ENCODE assay signal across 13 mouse cellular contexts in genomic region chr13:101739732-101740381, GRCm38 (mm10). TPM values are rescaled to one million over a fixed set of nuclear protein-coding genes. Genes with fewer than 3 reads are reported as not detected.
DNase-seq lines count a peak whose midpoint lies in the region; TF ChIP-seq lines count a peak whose summit lies in the region.
"Had no signal": no experiment of that assay in that cellular context is flagged by ENCODE, and none has a peak within 500 bp of the region (broad histone marks: within the 10 kb centered on the region; RNA-seq: fewer than 3 reads in every experiment).

No protein-coding gene starts in this region.

- intact Hi-C loops in heart, adult 2 months (cut with DNase I), result loop anchor here (5.0 kb wide), 1 partner anchor 62 kb away; no protein-coding TSS in a partner anchor

- no peak for TF ChIP-seq CTCF in heart, adult 2 months (IDR thresholded peaks at IDR 0.05)
- no peak for TF ChIP-seq CTCF in liver, adult 2 months (IDR thresholded peaks at IDR 0.05; ENCODE audit: low read depth, low read length)

- WGBS in heart, adult 2 months, result 38% methylated on average over 4 of the region's 4 CpGs
- WGBS in heart, embryonic 10.5 days, result 63% methylated on average over 4 of the region's 4 CpGs
- 48% methylated on average over 4 of the region's 4 CpGs for WGBS in liver, adult 2 months

- H3K4me1 ChIP-seq in heart, adult 2 months (ENCODE audit: control insufficient read depth, insufficient read depth, low read length), result peaks cover 33% of the 10 kb centered on the region
- peaks cover 12% of the 10 kb centered on the region; the same call in 1 of the 2 replicates for H3K4me1 ChIP-seq in heart, embryonic 10.5 days
- H3K4me1 ChIP-seq in liver, adult 2 months (ENCODE audit: control insufficient read depth, insufficient read depth, low read length), result peaks cover 47% of the 10 kb centered on the region
- H3K4me1 ChIP-seq in brown adipose tissue, adult 24 weeks (ENCODE audit: control insufficient read depth, insufficient read depth, insufficient read length, low read length), result peaks cover 35% of the 10 kb centered on the region
- H3K4me1 ChIP-seq in megakaryocyte, embryonic 14.5 days, result peaks cover 97% of the 10 kb centered on the region

- no peak overlapping the region; the same call in 1 of the 2 replicates for H3K9ac ChIP-seq in heart, adult 2 months (ENCODE audit: low read depth, low read length)
- H3K9ac ChIP-seq in liver, adult 2 months (ENCODE audit: low read depth, low read length), result no peak overlapping the region
- H3K9ac ChIP-seq: limb, embryonic 13.5 days; midbrain, embryonic 15.5 days had no signal

- peak in 1 of 2 experiments; percentile 35 for DNase-seq in heart, adult 2 months
- no peak for DNase-seq in heart, embryonic 10.5 days (ENCODE audit: low spot score)
- DNase-seq in liver, adult 2 months (ENCODE audit: extremely low read depth, low read depth, low spot score), result peak; percentile 48
- no peak for DNase-seq in liver
- DNase-seq in adrenal gland, postnatal 4 days (ENCODE audit: low spot score in 2 of 2), result no peak
- DNase-seq in frontal cortex, postnatal 36 days (ENCODE audit: low spot score in 2 of 2), result no peak
- DNase-seq: B cell, adult 2 months; embryo, embryonic 11 days; thymus, postnatal 36 days had no signal

- peaks cover 1% of the 10 kb centered on the region for H3K79me2 ChIP-seq in heart, adult 2 months (replicated peaks; ENCODE audit: control insufficient read depth, insufficient read depth, low read length)
- peaks cover 38% of the 10 kb centered on the region; the same call in 1 of the 2 replicates for H3K79me2 ChIP-seq in liver, adult 2 months (ENCODE audit: control insufficient read depth, insufficient read depth, low read length)

- H3K4me3 ChIP-seq in heart, adult 2 months, result no peak overlapping the region
- H3K4me3 ChIP-seq in heart, embryonic 10.5 days, result no peak overlapping the region
- H3K4me3 ChIP-seq in liver, adult 2 months (ENCODE audit: insufficient read depth, low read depth, low read length), result no peak overlapping the region
- H3K4me3 ChIP-seq in brown adipose tissue, adult 24 weeks (ENCODE audit: insufficient read depth, low read depth, low read length), result no peak overlapping the region
- peak overlapping the region; percentile 53 for H3K4me3 ChIP-seq in megakaryocyte, embryonic 14.5 days (replicated peaks)
- H3K4me3 ChIP-seq: limb, embryonic 13.5 days; midbrain, embryonic 15.5 days had no signal

- H3K9me3 ChIP-seq in heart, embryonic 10.5 days, result no peaks in the 10 kb centered on the region
- H3K9me3 ChIP-seq in megakaryocyte, embryonic 14.5 days, result no peaks in the 10 kb centered on the region
- H3K9me3 ChIP-seq: limb, embryonic 13.5 days; midbrain, embryonic 15.5 days had no signal

- no peak for TF ChIP-seq EP300 in heart, adult 2 months (IDR thresholded peaks at IDR 0.05; ENCODE audit: insufficient read depth, low read depth, low read length)

- peak overlapping the region; percentile 38 for H3K27ac ChIP-seq in heart, adult 2 months
- no peak overlapping the region for H3K27ac ChIP-seq in heart, embryonic 10.5 days
- peak overlapping the region; percentile 30 for H3K27ac ChIP-seq in liver, adult 2 months (replicated peaks; ENCODE audit: insufficient read depth, low read depth, low read length)
- peak overlapping the region; percentile 73 for H3K27ac ChIP-seq in brown adipose tissue, adult 24 weeks (replicated peaks; ENCODE audit: low read depth, low read length)
- H3K27ac ChIP-seq: limb, embryonic 13.5 days; midbrain, embryonic 15.5 days had no signal

- no peaks in the 10 kb centered on the region for H3K27me3 ChIP-seq in heart, adult 2 months (ENCODE audit: control insufficient read depth, insufficient read depth, low read length)
- H3K27me3 ChIP-seq in heart, embryonic 10.5 days (ENCODE audit: insufficient read depth, poor library complexity, severe bottlenecking), result no peaks in the 10 kb centered on the region
- H3K27me3 ChIP-seq in liver, adult 2 months (ENCODE audit: control insufficient read depth, insufficient read depth, low read length), result no peaks in the 10 kb centered on the region
- H3K27me3 ChIP-seq in megakaryocyte, embryonic 14.5 days (replicated peaks), result no peaks in the 10 kb centered on the region
- H3K27me3 ChIP-seq: midbrain, embryonic 15.5 days had no signal

- TF ChIP-seq POLR2A in heart, adult 2 months (IDR thresholded peaks at IDR 0.05; ENCODE audit: insufficient read depth, low read depth, low read length), result no peak
- TF ChIP-seq POLR2A in liver, adult 2 months (IDR thresholded peaks at IDR 0.05; ENCODE audit: extremely low read depth, insufficient read depth, low read length), result no peak

- H3K36me3 ChIP-seq in heart, adult 2 months (ENCODE audit: control insufficient read depth, insufficient read depth, low read length), result peaks cover 51% of the 10 kb centered on the region
- H3K36me3 ChIP-seq in heart, embryonic 10.5 days, result no peaks in the 10 kb centered on the region
- H3K36me3 ChIP-seq in liver, adult 2 months (ENCODE audit: control insufficient read depth, insufficient read depth, low read length), result peaks cover 3% of the 10 kb centered on the region
- peaks cover 34% of the 10 kb centered on the region for H3K36me3 ChIP-seq in megakaryocyte, embryonic 14.5 days (replicated peaks; ENCODE audit: low read length)
- H3K36me3 ChIP-seq: limb, embryonic 13.5 days; midbrain, embryonic 15.5 days had no signal

RNA-seq across cellular contexts. Expression of gene Pik3r1, which starts 28.2 kb away (rescaled TPM):
- total RNA-seq in heart, adult 2 months (2021), result 100 to 1,000 TPM; 111 to 132 TPM
- polyA plus RNA-seq in heart, adult 2 months (2012; rRNA removed), result 23.7 and 41.4 TPM in 2 replicates
- polyA plus RNA-seq in heart, embryonic 10.5 days (2016; fragmentation: Nextera tagmentation; extraction: Ambion mirVana), result 13.6 and 14.4 TPM in 2 replicates
- 35.5 and 38.4 TPM in 2 replicates for total RNA-seq in liver, adult 2 months (2014; rRNA removed)
- 11.9 and 12.2 TPM in 2 replicates for polyA plus RNA-seq in liver, adult 2 months (2012; rRNA removed)
- polyA plus RNA-seq in brown adipose tissue, adult 24 weeks (2012; ENCODE audit: insufficient read depth, insufficient read length, missing spikeins), result 52.1 and 81.4 TPM in 2 replicates
- polyA plus RNA-seq in megakaryocyte, embryonic 14.5 days (2012; ENCODE audit: insufficient read depth, low replicate concordance), result 3.9 and 4.2 TPM in 2 replicates
- 100 to 1,000 TPM; 122 to 130 TPM for total RNA-seq in adrenal gland, postnatal 4 days (2021)
